Mouse (Mus musculus) liver, embryonic 15.5 days (tissue): ENCODE measurements at regions not wholly inside any gene's neighbourhood (a gene's known extent, or its start where the extent isn't known, plus 50 kb on each side); places are given as distances from the start of the nearest gene placed in this dataset.

Source experiments
- ATAC-seq: fragments of 200-750 bp; cut with Nextera tagmentation; 2 replicates; pipeline ENCODE4 v1.8.0; 2017; ENCODE audit warnings: moderate number of reproducible peaks, mild to moderate bottlenecking, moderate library complexity; ENCODE audit not compliant: insufficient read depth
- H3K27ac ChIP-seq: fragments of 300-500 bp; sonication (generic); replicated peaks from 2 replicates; pipeline ENCODE4 v1.5.1; 2015; ENCODE audit warnings: mild to moderate bottlenecking, inconsistent platforms
- H3K27me3 ChIP-seq: fragments of 300-500 bp; sonication (generic); 2 replicates; pipeline ENCODE4 v1.6.1; 2015; ENCODE audit warnings: mild to moderate bottlenecking, inconsistent platforms
- H3K36me3 ChIP-seq: fragments of 300-500 bp; sonication (generic); replicated peaks from 2 replicates; pipeline ENCODE4 v1.6.1; 2015; ENCODE audit warnings: moderate library complexity, mild to moderate bottlenecking, inconsistent platforms
- H3K4me1 ChIP-seq: fragments of 300-500 bp; sonication (generic); replicated peaks from 2 replicates; pipeline ENCODE4 v1.6.1; 2015; ENCODE audit warnings: inconsistent platforms
- H3K4me2 ChIP-seq: fragments of 300-500 bp; sonication (generic); 2 replicates; pipeline ENCODE4 v1.6.1; 2015; ENCODE audit warnings: moderate library complexity, mild to moderate bottlenecking, inconsistent platforms
- H3K4me3 ChIP-seq: fragments of 300-500 bp; sonication (generic); replicated peaks from 2 replicates; pipeline ENCODE4 v1.5.1; 2015; ENCODE audit warnings: mild to moderate bottlenecking, inconsistent platforms
- H3K9ac ChIP-seq: fragments of 300-500 bp; sonication (generic); 2 replicates; pipeline ENCODE4 v1.6.1; 2015; ENCODE audit warnings: moderate library complexity, mild to moderate bottlenecking, inconsistent platforms
- H3K9me3 ChIP-seq: fragments of 300-500 bp; sonication (generic); replicated peaks from 2 replicates; pipeline ENCODE4 v1.6.1; 2016; ENCODE audit warnings: inconsistent platforms
- WGBS: fragments of 180-500 bp; shearing (Covaris S2); methylation state at CpG from one replicate; pipeline ENCODE4 v1.1.7; 2015; ENCODE audit warnings: mixed read lengths; ENCODE audit not compliant: insufficient replicate concordance; 5-methylcytosine and 5-hydroxymethylcytosine counted together

GRCm38 (mm10) chr2:166474601-166475000 is 239.0 kb downstream of the Prex1 start:
- Histone ChIP-seq H3K4me2 (no peak overlapping the region), H3K9me3 (no peaks in the 10 kb centered on the region), H3K4me1 (peaks cover 6% of the 10 kb centered on the region; the same call in 1 of the 2 replicates), H3K36me3 (no peaks in the 10 kb centered on the region), H3K9ac (no peak overlapping the region), H3K27me3 (no peaks in the 10 kb centered on the region), H3K27ac (no peak overlapping the region), H3K4me3 (no peak overlapping the region)
- 75% methylated on average over 12 of the region's 12 CpGs for WGBS
- ATAC-seq, result no peak

DNA sequence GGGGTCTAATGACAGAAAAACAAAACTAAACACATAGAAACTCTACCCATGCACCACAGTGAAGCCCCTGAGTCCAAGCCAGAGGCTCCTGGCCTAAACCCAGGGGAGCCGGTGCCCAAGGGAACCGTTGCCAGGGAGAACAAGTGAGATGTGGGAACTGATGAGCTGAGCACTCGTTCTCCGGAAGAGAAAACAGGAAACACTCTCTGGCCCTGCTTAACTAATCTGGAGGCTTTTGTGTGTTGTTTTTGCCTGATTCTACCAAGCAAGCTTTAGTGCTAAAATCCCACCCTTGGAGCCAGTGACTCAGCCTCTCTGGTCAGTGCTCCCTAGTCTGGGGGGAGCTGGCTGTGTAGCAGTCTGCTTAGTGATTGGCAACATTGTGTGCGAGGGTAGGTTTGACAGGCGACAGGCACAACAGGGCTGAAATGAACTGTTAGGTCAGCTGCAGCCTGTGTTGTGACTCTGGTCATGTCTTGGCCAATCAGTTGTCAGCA is 242.3 kb downstream of the Prex1 start:
- Histone ChIP-seq H3K27me3 (no peaks in the 10 kb centered on the region), H3K27ac (no peak overlapping the region), H3K9me3 (no peaks in the 10 kb centered on the region), H3K4me3 (no peak overlapping the region), H3K4me2 (no peak overlapping the region), H3K9ac (no peak overlapping the region), H3K4me1 (peaks cover 6% of the 10 kb centered on the region; the same call in 1 of the 2 replicates), H3K36me3 (no peaks in the 10 kb centered on the region)
- ATAC-seq, result no peak
- WGBS, result 22% methylated on average over 6 of the region's 6 CpGs

DNA sequence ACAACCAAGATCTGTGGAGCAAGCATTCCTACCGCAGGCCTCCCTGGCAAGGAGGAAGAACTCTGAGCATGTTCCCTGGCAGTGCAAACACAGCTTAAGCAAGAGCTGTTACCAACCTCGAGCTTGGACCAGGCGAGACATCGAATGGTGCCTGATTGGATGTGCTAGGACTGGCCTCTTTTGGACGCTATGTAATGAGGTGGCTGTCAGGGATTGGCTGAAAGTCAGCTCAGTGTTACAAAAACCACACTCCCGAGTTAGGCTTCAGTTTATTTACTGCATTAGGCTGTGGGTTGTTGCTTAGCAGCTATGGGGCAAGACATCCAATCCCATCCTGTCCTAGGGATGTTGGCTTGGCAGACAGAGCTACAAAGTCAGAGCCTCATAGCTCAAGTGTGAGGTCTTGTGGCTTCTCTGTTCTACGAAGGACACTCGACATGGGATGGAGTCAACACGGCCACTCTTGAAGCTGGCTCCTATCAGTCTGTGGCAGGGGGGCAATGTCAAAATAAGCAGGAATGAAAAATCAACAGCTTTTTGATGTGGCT is 244.5 kb downstream of the Prex1 start:
- Histone ChIP-seq H3K4me1 (peaks cover 6% of the 10 kb centered on the region; the same call in 1 of the 2 replicates), H3K27ac (no peak overlapping the region), H3K4me2 (no peak overlapping the region), H3K36me3 (no peaks in the 10 kb centered on the region), H3K4me3 (no peak overlapping the region), H3K27me3 (no peaks in the 10 kb centered on the region), H3K9me3 (no peaks in the 10 kb centered on the region), H3K9ac (no peak overlapping the region)
- ATAC-seq, result no peak
- 57% methylated on average over 9 of the region's 9 CpGs for WGBS

- WGBS, result 39% methylated on average over 7 of the region's 7 CpGs
- Histone ChIP-seq H3K9ac (no peak overlapping the region), H3K36me3 (no peaks in the 10 kb centered on the region), H3K27me3 (no peaks in the 10 kb centered on the region), H3K4me1 (peaks cover 6% of the 10 kb centered on the region; the same call in 1 of the 2 replicates), H3K4me3 (no peak overlapping the region), H3K4me2 (no peak overlapping the region), H3K27ac (no peak overlapping the region), H3K9me3 (no peaks in the 10 kb centered on the region)
- no peak for ATAC-seq
Measured at GRCm38 (mm10) chr2:166467137-166467536, 246.5 kb downstream of the Prex1 start.

- no peaks in the 10 kb centered on the region for H3K36me3 ChIP-seq
- no peaks in the 10 kb centered on the region for H3K27me3 ChIP-seq
- H3K27ac ChIP-seq, result no peak overlapping the region
- no peak for ATAC-seq
- H3K4me1 ChIP-seq, result no peaks in the 10 kb centered on the region
- H3K4me2 ChIP-seq, result no peak overlapping the region
- H3K9me3 ChIP-seq, result no peaks in the 10 kb centered on the region
- H3K9ac ChIP-seq, result no peak overlapping the region
- WGBS, result 62% methylated on average over 5 of the region's 5 CpGs
- no peak overlapping the region for H3K4me3 ChIP-seq
Measured at GRCm38 (mm10) chr2:166465531-166465930, 248.1 kb downstream of the Prex1 start.

DNA sequence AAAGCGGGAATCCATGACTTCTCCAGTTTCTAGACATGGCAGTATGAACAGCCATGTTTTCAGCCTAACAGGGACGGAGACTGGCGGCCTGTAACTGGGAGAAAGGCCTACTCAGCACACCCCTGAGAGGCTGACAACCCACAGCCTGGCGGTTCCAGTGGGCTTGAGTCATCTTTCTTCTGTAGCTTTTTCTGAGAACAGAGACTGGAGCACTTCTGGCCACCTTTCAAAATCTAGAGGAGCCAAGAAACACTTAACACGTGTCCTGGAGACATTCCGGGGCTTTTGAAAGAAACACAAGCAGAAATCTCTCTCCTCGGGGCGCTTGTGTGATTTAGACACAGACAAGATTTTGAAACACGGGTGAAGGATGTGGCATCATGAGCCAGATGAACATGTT is 250.1 kb downstream of the Prex1 start:
- H3K27me3 ChIP-seq, result no peaks in the 10 kb centered on the region
- no peak for ATAC-seq
- H3K27ac ChIP-seq, result no peak overlapping the region

DNA sequence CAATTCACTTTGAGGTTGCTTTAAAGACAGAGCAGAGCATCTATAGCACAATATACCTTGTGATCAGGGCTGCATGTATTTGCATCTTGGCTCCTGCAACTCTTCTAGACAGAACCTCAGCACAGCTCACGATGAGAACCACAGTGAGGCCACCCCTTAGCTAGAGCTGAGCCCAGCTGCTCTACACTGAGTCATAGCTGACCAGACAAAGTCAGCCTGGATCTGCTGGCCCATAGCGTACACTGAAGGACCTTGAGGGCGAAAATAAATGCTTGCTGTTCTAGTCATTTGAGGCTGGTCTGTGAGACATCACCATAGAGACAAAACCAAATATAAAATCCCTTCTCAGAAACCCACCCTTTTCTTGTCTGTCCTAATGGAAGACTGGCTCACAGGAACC is 251.7 kb downstream of the Prex1 start:
- Histone ChIP-seq H3K36me3 (no peaks in the 10 kb centered on the region), H3K4me3 (no peak overlapping the region), H3K27me3 (no peaks in the 10 kb centered on the region), H3K9me3 (no peaks in the 10 kb centered on the region), H3K4me1 (no peaks in the 10 kb centered on the region), H3K9ac (no peak overlapping the region), H3K4me2 (no peak overlapping the region), H3K27ac (no peak overlapping the region)
- WGBS, result 62% methylated on average over 3 of the region's 3 CpGs
- no peak for ATAC-seq

More for the DNA sequence above, 250.1 kb downstream of the Prex1 start:
- 64% methylated on average over 9 of the region's 9 CpGs for WGBS
- Histone ChIP-seq H3K4me2 (no peak overlapping the region), H3K9me3 (no peaks in the 10 kb centered on the region), H3K36me3 (no peaks in the 10 kb centered on the region), H3K4me1 (no peaks in the 10 kb centered on the region), H3K4me3 (no peak overlapping the region), H3K9ac (no peak overlapping the region)

DNA sequence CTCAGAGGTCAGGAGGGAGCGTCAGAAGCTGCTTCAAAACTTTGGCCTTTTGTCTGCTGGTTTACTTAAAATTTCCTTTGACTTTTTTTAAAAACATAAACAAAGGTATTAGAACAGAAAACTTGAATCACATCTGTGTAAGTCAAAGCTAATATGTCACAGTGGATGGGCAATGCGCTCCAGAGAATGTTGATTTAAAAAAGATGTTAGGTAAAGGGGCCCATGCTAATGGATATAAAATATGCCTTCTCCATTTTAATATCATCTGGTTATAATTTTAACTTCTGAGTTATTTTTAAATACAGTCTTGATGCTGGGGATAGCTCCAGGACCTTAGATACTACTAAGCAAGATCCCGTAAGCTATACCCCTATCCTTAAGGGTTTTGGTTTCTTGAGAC is 252.5 kb downstream of the Prex1 start:
- Histone ChIP-seq H3K9ac (no peak overlapping the region), H3K4me2 (no peak overlapping the region)
- ATAC-seq, result no peak

DNA sequence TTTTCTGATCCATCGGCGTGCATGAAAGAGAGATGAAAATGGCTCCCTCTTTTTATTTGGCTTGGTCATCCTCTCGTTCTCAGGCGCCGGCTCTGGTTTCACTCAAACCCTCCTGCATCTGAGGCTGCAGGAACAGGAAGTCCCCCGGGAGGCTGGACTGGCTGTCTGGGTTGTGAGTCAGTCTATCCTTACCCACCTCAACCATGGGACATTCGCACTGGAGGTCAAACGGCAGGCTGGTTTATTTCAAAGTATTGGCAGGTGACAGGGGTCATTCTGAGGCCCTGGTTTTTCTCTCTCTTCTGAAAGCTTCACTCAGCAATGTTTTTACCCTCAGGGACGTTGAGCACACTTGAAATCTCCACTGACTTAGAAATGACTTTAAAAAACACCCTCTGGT is 253.7 kb downstream of the Prex1 start:
- no peak overlapping the region for H3K27ac ChIP-seq
- H3K36me3 ChIP-seq, result no peaks in the 10 kb centered on the region
- H3K9ac ChIP-seq, result no peak overlapping the region
- no peak for ATAC-seq
- H3K27me3 ChIP-seq, result no peaks in the 10 kb centered on the region
- H3K4me1 ChIP-seq, result no peaks in the 10 kb centered on the region
- no peak overlapping the region for H3K4me2 ChIP-seq
- H3K9me3 ChIP-seq, result no peaks in the 10 kb centered on the region
- WGBS, result 30% methylated on average over 9 of the region's 9 CpGs
- H3K4me3 ChIP-seq, result no peak overlapping the region

More for the DNA sequence above, 252.5 kb downstream of the Prex1 start:
- Histone ChIP-seq H3K4me3 (no peak overlapping the region), H3K27ac (no peak overlapping the region), H3K9me3 (no peaks in the 10 kb centered on the region), H3K4me1 (no peaks in the 10 kb centered on the region), H3K36me3 (no peaks in the 10 kb centered on the region), H3K27me3 (no peaks in the 10 kb centered on the region)
- 74% methylated on average over 3 of the region's 3 CpGs for WGBS

GRCm38 (mm10) chr2:166458953-166459352 is 254.7 kb downstream of the Prex1 start:
- Histone ChIP-seq H3K4me3 (no peak overlapping the region), H3K9ac (no peak overlapping the region), H3K27ac (no peak overlapping the region; the same call in 1 of the 2 replicates), H3K36me3 (no peaks in the 10 kb centered on the region), H3K4me2 (no peak overlapping the region), H3K4me1 (no peaks in the 10 kb centered on the region), H3K9me3 (no peaks in the 10 kb centered on the region), H3K27me3 (no peaks in the 10 kb centered on the region)
- ATAC-seq, result no peak
- WGBS, result 49% methylated on average over 9 of the region's 9 CpGs

DNA sequence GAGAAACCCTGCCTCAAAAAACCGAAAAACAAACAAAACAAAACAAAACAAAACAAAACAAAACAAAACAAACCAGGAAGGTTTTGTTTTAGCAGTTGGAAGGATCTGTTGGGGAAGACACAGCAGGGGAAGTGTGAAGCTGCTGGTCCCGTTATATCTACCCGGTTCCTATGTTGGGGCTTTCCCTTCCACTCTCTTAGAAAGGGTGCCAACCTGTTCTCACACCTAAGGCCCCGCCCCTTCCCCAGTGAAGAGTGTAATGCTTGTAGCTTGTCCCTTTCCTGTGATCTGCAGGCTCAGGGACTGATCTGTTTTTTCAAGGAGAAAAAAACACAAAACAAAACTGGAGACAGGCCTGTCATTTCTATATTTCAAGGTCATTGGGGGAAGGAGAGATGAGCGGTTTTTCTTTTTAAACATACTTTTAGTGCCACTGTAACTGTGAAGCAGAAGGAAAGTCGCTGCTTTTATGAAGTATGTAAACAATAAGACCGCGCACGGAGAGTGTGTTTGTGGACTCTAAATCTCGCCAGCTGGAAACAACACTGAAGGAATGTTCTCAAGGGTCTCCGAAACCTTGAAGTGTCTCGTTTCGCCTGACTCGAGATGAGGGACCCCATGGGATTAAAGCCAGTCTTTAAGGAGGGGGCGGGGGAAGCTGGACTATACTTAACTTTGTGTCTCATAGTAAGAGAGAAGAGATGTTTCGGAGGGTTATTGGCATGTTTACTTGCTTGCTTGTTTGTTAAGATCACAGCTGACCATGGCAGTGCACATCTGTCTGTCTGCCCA is 256.1 kb downstream of the Prex1 start:
- no peaks in the 10 kb centered on the region for H3K27me3 ChIP-seq
- H3K36me3 ChIP-seq, result no peaks in the 10 kb centered on the region
- H3K9ac ChIP-seq, result no peak overlapping the region
- WGBS, result 64% methylated on average over 16 of the region's 16 CpGs
- H3K4me2 ChIP-seq, result no peak overlapping the region
- no peaks in the 10 kb centered on the region for H3K4me1 ChIP-seq
- no peak overlapping the region for H3K27ac ChIP-seq
- no peak overlapping the region for H3K4me3 ChIP-seq
- H3K9me3 ChIP-seq, result no peaks in the 10 kb centered on the region
- ATAC-seq, result no peak
